Mouse (Mus musculus) liver, adult 2 months (tissue): ENCODE measurements around the gene Nipal4. TPM values are rescaled to one million over a fixed set of nuclear protein-coding genes. Genes with fewer than 3 reads are reported as not detected.

ENCODE experiments used
- DNase-seq: peaks from one replicate; pipeline ENCODE4 v3.0.0-alpha.2; 2011; ENCODE audit warnings: low read depth, low spot score; ENCODE audit errors: extremely low read depth
- H3K27ac ChIP-seq: fragments of 200-500 bp; replicated peaks from 2 replicates; pipeline ENCODE4 v1.5.1; 2012; ENCODE audit warnings: low read depth, mild to moderate bottlenecking, control low read depth, inconsistent platforms, low read length; ENCODE audit not compliant: insufficient read depth
- H3K27me3 ChIP-seq: fragments of 200-500 bp; 2 replicates; pipeline ENCODE4 v1.6.1; 2012; ENCODE audit warnings: mild to moderate bottlenecking, moderate library complexity, low read length, inconsistent platforms; ENCODE audit not compliant: control insufficient read depth, insufficient read depth
- H3K36me3 ChIP-seq: fragments of 200-500 bp; 2 replicates; pipeline ENCODE4 v1.6.1; 2012; ENCODE audit warnings: low read length, inconsistent platforms; ENCODE audit not compliant: control insufficient read depth, insufficient read depth
- H3K4me1 ChIP-seq: fragments of 200-500 bp; 2 replicates; pipeline ENCODE4 v1.6.1; 2011; ENCODE audit warnings: low read length; ENCODE audit not compliant: control insufficient read depth, insufficient read depth
- H3K4me3 ChIP-seq: fragments of 200-500 bp; 2 replicates; pipeline ENCODE4 v1.5.1; 2011; ENCODE audit warnings: low read depth, mild to moderate bottlenecking, control low read depth, low read length, moderate library complexity; ENCODE audit not compliant: insufficient read depth
- H3K79me2 ChIP-seq: fragments of 200-500 bp; 2 replicates; pipeline ENCODE4 v1.6.1; 2012; ENCODE audit warnings: inconsistent platforms, mild to moderate bottlenecking, low read length, moderate library complexity; ENCODE audit not compliant: control insufficient read depth, insufficient read depth
- H3K9ac ChIP-seq: fragments of 200-500 bp; 2 replicates; pipeline ENCODE4 v1.6.1; 2012; ENCODE audit warnings: low read depth, mild to moderate bottlenecking, control low read depth, inconsistent platforms, low read length
- CTCF ChIP-seq: fragments of 200-500 bp; IDR thresholded peaks from 2 replicates; pipeline ENCODE4 v1.5.1; 2011; ENCODE audit warnings: low read depth, low read length, control low read depth
- POLR2A ChIP-seq: fragments of 200-500 bp; IDR thresholded peaks from 2 replicates; pipeline ENCODE4 v1.6.1; 2011; ENCODE audit warnings: low read length, control low read depth; ENCODE audit not compliant: insufficient read depth; ENCODE audit errors: extremely low read depth
- WGBS: fragments of 180-500 bp; shearing (Covaris S2); methylation state at CpG from one replicate; pipeline ENCODE4 v1.1.7; 2018; 5-methylcytosine and 5-hydroxymethylcytosine counted together
- polyA plus RNA-seq: library from polyadenylated mRNA; depleted of rRNA; stranded (reverse); fragments of >200 nt; gene quantifications from 2 replicates; pipeline ENCODE4 v1.2.3, GENCODE M21; 2012
- total RNA-seq: library from RNA; depleted of rRNA; stranded (reverse); fragments of >200 nt; gene quantifications from 2 replicates; pipeline ENCODE4 v1.2.3, GENCODE M21; 2014

The Nipal4 gene
- total and polyA plus RNA-seq, 2 experiments = not detected

GRCm38 (mm10) chr11:46131022-46131986 is 35.0 kb downstream of the Nipal4 start:
- Histone ChIP-seq H3K4me3 (no peak overlapping the region), H3K27me3 (no peaks in the 10 kb centered on the region), H3K4me1 (no peaks in the 10 kb centered on the region), H3K27ac (no peak overlapping the region), H3K79me2 (no peaks in the 10 kb centered on the region), H3K9ac (no peak overlapping the region), H3K36me3 (no peaks in the 10 kb centered on the region)
- whole genome bisulfite sequencing = 87% methylated on average over 17 of the region's 17 CpGs
- TF ChIP-seq CTCF (no peak), POLR2A (no peak)
- no peak for DNase-seq

GRCm38 (mm10) chr11:46128548-46128945 is 37.8 kb downstream of the Nipal4 start:
- TF ChIP-seq CTCF (peak; percentile 92), POLR2A (no peak)
- no peaks in the 10 kb centered on the region for H3K4me1 ChIP-seq
- 55% methylated on average over 9 of the region's 9 CpGs for WGBS
- no peaks in the 10 kb centered on the region for H3K36me3 ChIP-seq
- no peaks in the 10 kb centered on the region for H3K27me3 ChIP-seq
- peak; percentile 38 for DNase-seq
- H3K9ac ChIP-seq = no peak overlapping the region
- H3K4me3 ChIP-seq = no peak overlapping the region
- no peaks in the 10 kb centered on the region for H3K79me2 ChIP-seq
- no peak overlapping the region for H3K27ac ChIP-seq

DNA sequence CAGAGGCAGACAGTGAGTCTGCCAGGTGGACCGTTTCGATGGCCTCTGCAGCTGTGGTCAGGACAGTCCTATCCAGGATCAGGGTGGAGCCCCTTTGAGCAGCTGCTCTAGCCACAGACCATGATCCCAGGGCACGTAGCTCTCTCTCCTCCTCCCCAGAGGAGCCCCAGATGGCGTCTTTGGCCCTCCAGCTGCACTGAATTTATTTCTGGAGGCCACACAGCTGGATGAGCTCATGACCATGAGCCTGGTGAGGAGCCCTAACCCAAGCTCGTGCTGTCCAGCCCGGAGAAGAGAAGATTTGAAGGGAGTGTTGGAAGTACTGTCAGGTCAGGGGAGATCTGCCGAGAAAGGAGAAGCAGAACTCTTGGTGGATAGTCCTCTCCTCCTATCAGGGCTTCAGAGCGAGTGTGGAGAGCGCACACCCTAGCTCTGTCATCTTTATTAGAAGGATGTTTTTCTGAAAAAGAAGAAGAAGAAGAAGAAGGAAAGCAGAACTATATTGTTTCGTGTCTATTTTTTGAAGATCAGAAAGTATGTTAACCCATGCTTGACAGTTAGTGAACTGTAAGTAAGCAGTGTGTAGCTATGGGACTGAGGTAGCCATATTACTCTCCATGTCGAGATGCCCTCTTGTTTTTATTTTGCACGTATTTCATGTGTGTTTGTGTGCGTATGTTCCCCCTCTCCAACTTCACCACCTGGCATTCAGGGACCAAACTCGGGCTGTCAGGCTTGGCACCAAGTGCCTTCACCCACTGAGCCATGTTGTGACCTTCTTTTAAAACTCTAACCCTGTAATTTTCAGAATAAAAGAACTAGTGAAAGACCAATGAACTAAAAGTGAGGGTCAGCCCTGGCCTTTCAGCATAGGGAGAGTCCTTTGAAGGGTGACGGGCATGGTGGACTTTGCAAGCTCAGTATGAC is 38.4 kb downstream of the Nipal4 start:
- H3K27ac ChIP-seq = no peak overlapping the region
- 77% methylated on average over 15 of the region's 15 CpGs for WGBS
- TF ChIP-seq CTCF = no peak
- TF ChIP-seq POLR2A = no peak
- H3K9ac ChIP-seq = no peak overlapping the region
- no peaks in the 10 kb centered on the region for H3K4me1 ChIP-seq
- no peak overlapping the region for H3K4me3 ChIP-seq
- H3K36me3 ChIP-seq = no peaks in the 10 kb centered on the region
- peak; percentile 6 for DNase-seq
- no peaks in the 10 kb centered on the region for H3K27me3 ChIP-seq
- no peaks in the 10 kb centered on the region for H3K79me2 ChIP-seq

DNA sequence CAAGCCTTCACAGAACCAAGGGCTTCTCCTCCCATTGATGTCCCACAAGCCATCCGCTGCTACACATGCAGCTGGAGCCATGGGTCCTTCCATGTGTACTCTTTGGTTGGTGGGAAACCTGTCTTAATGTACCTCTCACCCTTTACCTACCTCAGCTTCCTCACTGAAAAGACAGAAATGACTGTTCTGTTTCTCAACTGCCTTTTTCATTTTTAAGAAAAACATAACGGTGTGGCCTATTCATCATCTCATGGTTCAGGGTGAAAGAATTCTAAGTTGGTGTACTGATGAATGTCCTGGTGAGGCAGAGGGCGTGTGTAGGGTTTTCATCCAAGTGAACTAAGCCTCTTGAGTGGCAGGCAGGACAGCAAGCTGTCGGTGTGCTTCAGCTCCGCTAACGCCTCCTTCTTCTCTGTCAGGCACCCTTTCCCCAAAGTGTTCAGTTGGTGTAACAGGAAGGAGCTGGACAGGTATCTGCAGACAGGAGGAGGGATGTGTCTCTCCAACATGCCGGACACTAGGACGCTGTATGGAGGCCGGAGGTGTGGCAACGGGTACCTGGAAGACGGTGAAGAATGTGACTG is 39.4 kb downstream of the Nipal4 start:
- 80% methylated on average over 11 of the region's 11 CpGs for WGBS
- Histone ChIP-seq H3K27ac (no peak overlapping the region), H3K4me1 (no peaks in the 10 kb centered on the region), H3K9ac (no peak overlapping the region), H3K4me3 (no peak overlapping the region), H3K79me2 (no peaks in the 10 kb centered on the region), H3K27me3 (no peaks in the 10 kb centered on the region), H3K36me3 (no peaks in the 10 kb centered on the region)
- no peak for DNase-seq
- TF ChIP-seq CTCF = no peak
- no peak for TF ChIP-seq POLR2A

- Histone ChIP-seq H3K9ac (no peak overlapping the region), H3K36me3 (no peaks in the 10 kb centered on the region), H3K27me3 (no peaks in the 10 kb centered on the region), H3K4me1 (no peaks in the 10 kb centered on the region), H3K4me3 (no peak overlapping the region), H3K79me2 (no peaks in the 10 kb centered on the region), H3K27ac (no peak overlapping the region)
- WGBS = 87% methylated on average over 7 of the region's 7 CpGs
- TF ChIP-seq CTCF = no peak
- TF ChIP-seq POLR2A = no peak
- DNase-seq = no peak
Observed at GRCm38 (mm10) chr11:46126317-46126716, 40.0 kb downstream of the Nipal4 start.
